Mouse (Mus musculus): ENCODE data around the gene Atad5. TPM values are rescaled to one million over a fixed set of nuclear protein-coding genes. Genes with fewer than 3 reads are reported as not detected.
A peak's percentile ranks its signal among the peaks of the same experiment; 100 is the strongest.
"Not testable (repeated sequence)": the region's sequence is repeated elsewhere in the genome, so short reads cannot be mapped to it uniquely, and the experiment has no call there.

Atad5 gene
- total RNA-seq, 2 experiments from 2014 or later, result 8.2 to 8.8 TPM

GRCm38 (mm10) chr11:80183054-80183704 is 94.0 kb downstream of the Atad5 start:
- DNase-seq, result not testable (repeated sequence)

GRCm38 (mm10) chr11:80183705-80184255 is 94.6 kb downstream of the Atad5 start, which contains the start of gene Rnf135:
Gene Rnf135 (plus strand): TSS chr11:80183851.
- peak; percentile 97 for DNase-seq

- DNase-seq, result no peak
These were observed 95.4 kb downstream of the Atad5 start for GRCm38 (mm10) chr11:80184531-80185071.

Other genes starting within 250 kb of the Atad5 start
- 10 to 100 TPM; 29.4 to 29.5 TPM for gene Utp6, start 127.0 kb upstream of the Atad5 start, total RNA-seq (2021)
- 10 to 100 TPM; 53.0 to 58.9 TPM for gene Suz12, start 96.3 kb upstream of the Atad5 start, total RNA-seq (2021)
- gene Crlf3, start 8.4 kb upstream of the Atad5 start, total RNA-seq (2021), result 10 to 100 TPM; 24.0 to 25.4 TPM
- gene Tefm, start 52.8 kb downstream of the Atad5 start, total RNA-seq (2021), result 10 to 100 TPM; 19.1 to 19.5 TPM
- gene Adap2, start 64.7 kb downstream of the Atad5 start, total RNA-seq (2021), result 1 to 10 TPM; 3.6 to 4.3 TPM
- 1 to 10 TPM; 5.2 to 8.5 TPM for gene Rnf135, start 94.5 kb downstream of the Atad5 start, total RNA-seq (2021)
- gene Rhot1, start 119.6 kb downstream of the Atad5 start, total RNA-seq (2021), result 10 to 100 TPM; 62.6 to 63.8 TPM
- 1 to 10 TPM; 1.7 to 1.8 TPM for gene Rhbdl3, start 211.5 kb downstream of the Atad5 start, total RNA-seq (2021)